Mouse (Mus musculus) cerebellum, postnatal 4 days (tissue): ENCODE results near the gene Olfml1.

Experiments used
- DNase-seq, 2 experiments: peaks; one replicate each; pipeline ENCODE4 v3.0.0; 2022; ENCODE audit warnings: low spot score in 2 of 2, mixed read lengths in 1 of 2

The Olfml1 gene

DNA sequence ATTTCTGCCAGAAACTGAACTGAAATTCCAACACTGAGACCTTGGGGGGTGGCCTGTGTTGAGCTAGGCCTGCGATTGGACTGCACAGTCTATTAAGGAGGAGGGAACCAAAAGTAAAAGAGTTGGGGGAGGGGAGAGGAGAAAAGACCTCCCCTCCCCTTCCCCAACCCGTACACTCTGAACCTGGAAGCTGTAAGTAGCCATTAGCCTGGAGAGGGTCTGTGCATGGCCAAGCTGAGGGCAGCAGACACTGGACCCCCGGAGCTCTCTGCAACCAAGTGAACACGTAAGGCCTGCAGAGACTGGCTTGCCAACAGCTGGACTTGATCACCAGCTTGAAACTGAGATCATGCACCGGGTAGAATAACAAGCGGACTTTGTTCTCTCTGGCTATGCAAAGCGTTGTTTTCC, at the start of gene Olfml1:
Gene Olfml1, plus strand, starts transcription at position 186 of the 411 bp plus-strand sequence.
- DNase-seq: no peak

DNA sequence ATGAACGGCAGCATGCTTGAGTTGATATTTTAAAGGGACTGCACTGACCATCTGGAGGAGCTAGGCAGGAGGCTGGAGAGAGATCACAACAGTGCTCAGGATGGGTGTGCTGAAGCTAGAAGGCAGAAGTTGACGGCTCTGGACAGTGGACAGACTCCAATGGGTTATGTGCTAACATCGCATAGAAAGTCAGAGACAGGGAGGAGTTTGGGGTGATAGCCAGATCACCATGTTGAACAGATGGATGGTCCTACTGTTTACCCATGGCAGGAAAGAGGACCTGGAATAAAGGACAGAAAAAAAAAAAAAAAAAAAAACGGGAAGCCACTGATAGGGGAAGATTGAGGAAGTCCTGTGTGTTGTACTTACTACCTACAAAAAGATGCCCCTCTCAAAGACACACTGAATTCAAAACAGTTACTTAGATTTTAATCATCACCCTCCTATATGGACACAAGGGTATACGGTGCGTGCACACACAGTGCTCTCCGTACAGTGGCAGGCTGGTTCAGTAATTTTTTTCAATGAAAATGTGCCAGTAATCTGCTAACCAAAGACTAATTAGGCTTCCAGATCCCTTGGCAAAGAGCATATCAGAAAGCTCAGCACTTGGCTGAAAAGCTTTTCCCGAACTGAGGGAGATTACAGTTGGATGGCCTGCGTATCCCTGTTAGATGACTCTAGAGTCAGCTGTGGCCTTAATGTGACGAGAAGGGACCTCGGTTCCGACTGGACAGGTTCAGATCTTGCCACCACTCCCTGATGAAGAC, 47.8 kb upstream of the Olfml1 start:
- no peak for DNase-seq

DNA sequence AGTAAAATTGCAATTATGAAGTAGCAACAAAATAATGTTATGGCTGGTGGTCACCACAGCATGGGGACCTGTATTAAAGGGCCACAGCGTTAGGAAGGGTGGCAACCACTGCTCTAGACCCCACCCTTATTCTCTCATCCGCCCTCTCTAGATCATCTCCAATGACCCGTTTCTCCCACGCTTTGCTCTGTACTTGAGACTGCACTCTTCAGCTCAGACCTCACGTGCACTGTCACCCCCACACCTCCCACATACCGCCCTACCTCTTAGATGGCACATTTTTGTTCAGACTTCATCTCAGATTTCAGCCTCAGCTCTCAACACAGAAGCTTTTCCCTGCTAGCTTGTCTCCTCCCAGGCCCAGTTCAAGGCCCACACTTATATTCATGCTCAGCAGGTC, 45.8 kb upstream of the Olfml1 start:
- no peak for DNase-seq

DNA sequence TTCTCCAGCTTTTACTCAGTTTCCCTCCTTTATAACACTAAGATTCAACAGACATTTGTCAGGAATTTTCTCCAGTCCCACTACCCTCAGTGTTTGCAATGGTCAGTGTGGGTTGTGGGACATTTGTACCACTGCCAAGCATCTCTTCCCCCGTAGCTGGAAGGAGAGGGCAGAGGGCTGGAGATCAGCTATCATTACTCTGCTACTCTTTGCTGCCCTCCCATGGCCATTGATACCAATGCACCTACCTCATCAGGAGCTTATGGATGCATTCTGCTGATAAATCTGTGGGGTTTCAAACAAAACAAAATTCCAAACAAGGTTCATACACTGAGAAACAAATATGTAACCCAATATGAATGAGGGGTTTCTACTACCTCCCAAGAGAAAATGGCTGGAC, 40.9 kb upstream of the Olfml1 start:
- peak in 1 of 2 experiments; percentile 60 for DNase-seq

DNA sequence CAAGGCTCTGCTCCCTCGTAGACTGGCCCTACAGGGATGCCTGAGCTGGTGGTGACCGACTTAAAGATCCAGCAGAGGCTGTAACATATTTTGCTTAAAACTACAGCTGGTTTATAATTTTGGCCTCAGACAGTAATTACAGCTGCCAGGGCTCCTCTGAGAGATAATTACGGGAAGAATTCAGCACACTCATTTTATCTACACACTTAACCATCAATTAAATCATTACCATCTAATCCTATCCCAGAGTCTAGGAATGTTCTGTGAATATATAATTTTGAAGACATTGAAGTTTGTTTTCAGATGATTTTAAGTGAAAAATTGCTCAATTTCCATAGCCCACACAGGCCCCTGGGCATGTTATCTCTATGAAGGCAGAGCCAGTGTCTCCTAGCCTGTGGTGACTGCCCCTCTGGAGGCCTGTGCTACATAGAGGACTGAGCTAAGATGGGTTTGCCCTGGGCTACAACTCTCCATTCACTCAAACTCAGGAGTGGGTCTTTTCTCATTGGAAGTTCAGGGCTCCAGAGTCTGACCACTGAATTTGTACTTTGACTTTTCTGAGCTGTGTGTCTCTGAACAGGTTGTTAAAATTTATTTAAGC, 39.0 kb upstream of the Olfml1 start:
- DNase-seq: no peak

DNA sequence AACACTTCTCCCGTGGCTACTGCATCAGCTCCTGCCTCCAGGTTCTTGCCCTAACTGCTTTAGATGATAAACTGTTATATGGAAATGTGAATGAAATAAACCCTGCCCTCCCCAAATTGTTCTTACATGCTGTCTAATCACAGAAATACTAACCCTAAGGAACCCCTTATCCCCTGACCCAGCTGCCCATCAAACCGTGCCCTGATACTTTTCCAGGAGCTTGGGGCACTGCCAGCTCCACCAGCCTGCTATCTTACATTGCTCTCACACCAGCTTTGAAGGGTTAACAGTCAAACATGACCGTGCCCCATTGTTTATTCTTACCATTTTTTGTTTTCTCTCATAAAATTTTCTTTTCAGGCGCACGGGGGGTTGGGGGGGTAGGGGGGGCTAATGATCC, 37.9 kb upstream of the Olfml1 start:
- no peak for DNase-seq

DNA sequence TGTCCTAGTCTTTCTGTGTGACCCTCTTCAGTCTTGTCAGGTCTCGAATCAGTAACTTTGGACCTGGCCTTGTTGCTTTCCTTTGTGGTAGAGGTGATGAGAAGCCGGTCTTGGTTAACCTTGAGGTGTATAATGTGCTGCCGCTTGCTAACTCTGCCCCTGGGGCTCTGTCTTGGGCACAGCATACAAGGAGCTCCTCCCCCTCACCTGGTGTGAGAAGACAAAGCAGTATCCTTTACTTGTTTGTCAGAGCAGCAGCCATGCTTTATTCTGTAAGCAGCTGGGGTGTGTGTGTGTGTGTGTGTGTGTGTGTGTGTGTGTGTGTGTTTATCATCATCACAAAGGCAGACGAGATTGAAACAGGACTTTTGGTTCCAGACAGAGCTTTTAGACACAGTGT, 31.9 kb upstream of the Olfml1 start:
- DNase-seq: no peak

DNA sequence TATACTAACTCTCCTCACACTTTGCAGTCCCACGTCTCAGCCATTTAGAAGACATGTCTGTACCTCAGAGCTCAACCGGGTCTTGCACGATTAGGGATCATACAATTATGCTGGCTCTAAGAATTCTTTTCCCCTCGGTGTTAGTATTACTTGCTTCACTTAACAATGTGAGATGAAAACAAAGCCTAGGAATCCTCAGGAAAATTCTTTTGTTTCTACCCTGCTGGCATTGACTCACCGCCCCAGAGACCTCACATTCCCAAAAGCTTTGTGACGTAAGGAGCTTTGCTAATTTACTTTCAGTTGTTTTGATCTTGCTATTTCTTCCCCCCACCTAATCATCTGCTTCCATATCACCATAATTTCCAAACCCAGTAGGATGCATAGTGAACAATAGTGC, 30.7 kb upstream of the Olfml1 start:
- no peak for DNase-seq

DNA sequence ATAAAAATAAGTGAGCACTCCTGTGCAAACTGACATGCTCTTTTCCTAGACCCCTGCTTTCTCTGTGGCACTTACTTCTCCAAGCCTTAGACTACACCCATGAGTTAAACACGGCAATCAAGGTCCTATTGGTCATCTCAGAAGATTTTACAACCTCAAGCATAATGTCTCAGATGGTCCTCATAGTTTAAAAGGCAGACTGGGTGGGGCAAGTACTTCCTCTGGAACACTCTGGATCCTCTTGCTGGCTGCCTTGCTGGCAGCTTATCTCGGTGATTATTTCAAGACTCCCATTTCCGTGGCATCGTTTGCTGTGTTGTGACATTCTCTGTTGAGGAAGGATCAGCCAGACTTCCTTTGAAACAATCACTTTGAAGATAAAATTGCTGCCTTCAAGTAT, 27.2 kb upstream of the Olfml1 start:
- DNase-seq: no peak

DNA sequence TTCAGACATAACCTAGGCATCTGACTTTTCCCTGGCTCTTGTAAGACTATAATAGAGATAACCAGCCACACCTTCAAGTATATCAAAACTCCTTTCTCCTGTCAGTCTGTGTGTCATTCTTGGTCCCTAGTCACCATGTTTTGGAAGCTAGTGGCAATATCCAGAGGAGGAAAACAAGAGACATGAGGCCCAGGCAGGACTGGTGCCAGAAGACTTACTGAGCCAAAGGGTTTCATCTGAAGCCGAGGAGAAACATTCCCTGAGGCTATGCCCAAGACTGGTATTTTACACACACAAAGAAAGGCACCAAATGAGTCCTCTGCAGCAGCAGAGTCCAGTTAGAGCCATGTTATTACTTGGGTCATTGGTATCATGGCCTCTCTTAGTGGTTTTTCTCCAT, 22.2 kb upstream of the Olfml1 start:
- DNase-seq: no peak

DNA sequence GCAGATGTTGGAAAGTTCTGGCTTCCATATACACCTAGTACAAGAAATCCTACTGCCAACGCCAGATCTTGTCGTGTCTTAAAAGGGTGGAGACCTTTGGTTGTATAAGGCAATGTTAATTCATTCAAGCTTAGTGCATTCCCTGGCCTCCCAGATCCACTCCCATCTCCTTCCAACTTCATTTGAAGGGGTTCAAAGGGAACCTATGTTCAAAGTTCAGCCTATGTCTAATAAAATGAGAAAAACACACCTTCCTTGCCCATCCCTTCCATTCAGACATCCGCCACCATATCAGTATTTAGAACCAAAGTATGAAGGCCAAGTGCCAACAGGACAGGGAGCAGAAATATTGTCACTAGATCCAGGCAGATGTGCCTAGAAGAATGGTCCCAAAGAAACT, 19.4 kb upstream of the Olfml1 start:
- DNase-seq: no peak

DNA sequence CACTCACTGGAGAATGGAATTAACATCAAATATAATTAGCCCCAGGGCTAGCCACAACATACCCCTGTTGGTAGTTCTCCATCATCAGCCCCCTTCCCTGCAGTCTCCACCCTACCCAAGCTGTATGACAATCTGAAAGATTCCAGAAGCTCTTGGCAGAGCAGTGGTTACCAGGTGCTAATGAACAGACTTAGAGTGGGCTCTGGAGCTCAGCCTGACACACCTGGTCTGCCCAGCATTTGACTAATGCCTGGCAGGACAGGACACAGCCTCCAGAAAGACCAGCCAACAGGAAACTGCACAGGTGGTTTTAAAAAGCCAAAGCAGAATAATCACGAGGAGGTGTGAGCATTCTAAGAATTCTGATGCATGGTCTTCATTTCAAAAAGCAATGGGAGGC, 13.8 kb upstream of the Olfml1 start:
- DNase-seq: no peak

DNA sequence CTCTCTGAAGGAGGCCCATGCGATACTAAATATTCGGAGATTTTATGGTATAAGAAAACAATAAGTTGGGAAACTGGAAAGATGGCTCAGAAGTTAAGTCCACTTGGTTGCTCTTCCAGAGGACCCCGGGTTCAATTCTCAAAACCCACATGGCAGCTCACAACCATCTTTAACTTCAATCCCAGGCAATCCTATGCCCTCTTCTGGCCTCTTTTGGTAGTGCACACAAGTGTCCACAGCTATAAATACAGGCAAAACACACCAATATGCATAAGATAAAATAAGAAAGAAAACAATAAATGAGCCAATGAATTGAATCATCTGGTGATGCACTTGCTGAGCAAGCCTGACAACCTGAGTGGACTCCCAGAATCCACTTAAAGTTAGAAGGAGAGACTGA, 11.3 kb upstream of the Olfml1 start:
- DNase-seq: peak in 1 of 2 experiments; percentile 15

DNA sequence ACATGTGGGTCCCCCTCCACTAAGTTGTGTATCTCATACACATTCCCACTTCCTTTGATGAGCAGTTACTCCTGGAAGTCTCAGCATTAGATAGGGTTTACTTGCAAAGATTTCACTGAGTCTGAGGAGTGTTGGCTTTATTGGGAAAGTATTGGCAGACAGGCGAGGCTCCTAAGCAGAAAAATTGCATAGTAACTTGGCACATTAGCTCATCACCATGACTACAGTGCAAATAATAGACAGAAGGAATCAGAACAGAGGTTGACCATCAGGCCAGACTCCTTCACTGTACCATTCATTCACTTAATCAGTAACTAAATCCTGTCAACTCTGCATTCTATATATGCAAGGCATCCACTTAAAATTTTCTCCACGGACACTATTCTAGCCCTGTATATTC, 6.6 kb upstream of the Olfml1 start:
- DNase-seq: no peak

DNA sequence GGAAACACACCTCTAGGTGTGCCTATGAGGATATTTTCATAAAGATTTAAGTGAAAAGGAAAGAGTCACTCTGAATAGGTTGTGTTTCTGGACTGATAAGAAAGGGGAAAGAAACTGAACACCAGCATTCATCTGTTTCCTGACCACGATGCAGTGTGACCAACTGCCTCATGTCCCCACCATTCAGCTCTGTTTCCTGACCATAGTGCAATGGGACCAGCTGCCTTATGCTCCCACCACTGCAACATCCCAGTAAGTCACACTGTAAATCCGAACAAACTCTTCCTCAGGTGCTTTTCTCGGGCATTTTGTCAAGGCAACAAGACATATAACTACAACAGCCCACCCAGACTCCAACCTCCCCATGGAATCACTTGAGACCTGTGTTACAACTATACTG, 5.7 kb upstream of the Olfml1 start:
- DNase-seq: no peak

DNA sequence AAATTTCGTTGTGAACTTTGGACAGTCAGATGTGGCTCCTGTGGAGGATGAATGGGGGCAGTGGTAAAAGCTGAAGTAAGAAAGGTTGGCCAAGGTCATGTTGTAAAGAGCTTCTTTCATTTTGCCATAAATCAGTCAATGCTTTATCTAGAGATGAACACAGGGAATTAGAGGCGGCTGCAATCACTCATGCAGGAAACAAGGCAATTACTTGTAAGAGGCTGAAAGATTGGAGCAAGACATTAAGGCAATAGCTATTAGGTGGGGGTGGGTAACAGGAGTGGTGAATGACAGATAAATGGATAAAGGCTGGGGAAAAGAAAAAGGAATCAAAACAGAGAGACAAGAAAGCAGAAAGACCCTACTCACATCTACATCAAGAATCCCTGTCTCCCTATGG, 3.5 kb upstream of the Olfml1 start:
- no peak for DNase-seq

DNA sequence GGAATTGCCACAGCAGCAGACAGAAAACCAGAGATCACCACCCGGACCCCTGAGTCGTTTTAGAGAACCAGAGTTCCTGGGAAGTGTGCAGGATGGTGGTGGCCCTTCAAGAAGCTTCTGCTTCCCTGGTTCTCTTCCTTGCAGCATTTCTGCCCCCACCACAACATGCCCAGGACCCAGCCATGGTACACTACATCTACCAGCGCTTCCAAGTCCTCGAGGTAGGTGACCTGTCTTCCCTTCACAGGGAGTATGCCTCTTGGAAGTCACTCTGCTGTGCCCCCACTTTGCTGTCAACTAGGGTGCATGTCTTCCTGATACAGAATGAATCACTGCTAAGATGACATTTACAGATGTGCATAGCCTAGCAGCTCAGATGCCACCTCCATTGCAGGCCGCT, 428 bp downstream of the Olfml1 start:
- DNase-seq: no peak

DNA sequence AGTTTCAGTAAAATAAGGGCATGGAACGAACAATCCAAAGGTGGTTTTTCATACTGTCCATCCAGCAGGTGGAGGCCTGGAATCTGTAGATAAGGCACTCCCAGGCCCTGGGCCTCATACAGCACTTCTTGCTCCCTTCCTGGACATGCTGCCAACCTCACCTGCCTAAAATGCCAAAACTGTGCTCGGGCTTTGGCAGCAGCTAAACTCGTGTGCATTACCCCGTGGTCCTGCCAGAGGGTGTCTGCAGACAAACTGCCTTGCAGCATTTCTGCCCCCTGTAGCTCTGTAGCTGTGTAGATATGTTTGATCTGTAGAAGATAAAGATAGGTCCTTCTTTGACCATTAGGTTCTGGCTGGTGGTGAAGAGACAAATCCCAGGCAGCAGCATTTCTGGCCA, 1.7 kb downstream of the Olfml1 start:
- no peak for DNase-seq

DNA sequence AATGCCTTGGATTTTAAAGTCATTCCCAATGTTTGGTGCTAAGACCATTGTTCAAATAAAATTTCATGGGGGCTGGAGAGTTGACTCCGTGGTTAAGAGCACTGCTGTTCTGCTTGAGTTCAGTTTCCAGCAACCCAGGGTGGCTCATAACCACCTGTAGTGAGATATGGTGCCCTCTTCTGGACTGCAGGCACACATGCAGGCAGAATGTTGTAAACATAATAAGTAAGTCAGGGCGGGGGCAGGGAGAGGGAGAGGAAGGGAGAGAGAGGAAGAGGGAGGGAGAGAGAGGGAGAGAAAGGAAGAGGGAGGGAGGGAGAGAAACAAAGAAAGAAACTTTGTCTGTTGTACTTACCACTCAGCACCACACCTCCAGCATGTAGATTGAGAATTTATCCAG, 6.6 kb downstream of the Olfml1 start:
- no peak for DNase-seq

DNA sequence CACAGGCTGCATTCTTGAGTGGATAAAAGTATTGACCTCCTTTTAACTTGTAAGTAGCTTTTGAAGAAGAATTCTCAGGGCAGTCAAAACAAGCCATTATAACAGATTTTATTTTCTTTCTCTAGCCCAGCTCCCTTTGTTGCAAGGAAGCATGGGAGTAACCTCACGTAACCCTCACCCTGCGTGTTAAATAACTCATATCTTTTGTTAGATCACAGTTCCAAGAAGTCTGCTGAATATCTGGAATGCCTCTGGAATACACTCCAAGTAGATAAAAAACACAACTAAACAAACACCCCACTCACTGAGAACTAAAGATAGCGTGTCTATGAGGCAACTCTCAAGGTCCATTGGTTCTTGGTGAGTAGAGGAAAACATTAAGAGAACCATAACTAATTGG, 7.0 kb downstream of the Olfml1 start:
- no peak for DNase-seq

DNA sequence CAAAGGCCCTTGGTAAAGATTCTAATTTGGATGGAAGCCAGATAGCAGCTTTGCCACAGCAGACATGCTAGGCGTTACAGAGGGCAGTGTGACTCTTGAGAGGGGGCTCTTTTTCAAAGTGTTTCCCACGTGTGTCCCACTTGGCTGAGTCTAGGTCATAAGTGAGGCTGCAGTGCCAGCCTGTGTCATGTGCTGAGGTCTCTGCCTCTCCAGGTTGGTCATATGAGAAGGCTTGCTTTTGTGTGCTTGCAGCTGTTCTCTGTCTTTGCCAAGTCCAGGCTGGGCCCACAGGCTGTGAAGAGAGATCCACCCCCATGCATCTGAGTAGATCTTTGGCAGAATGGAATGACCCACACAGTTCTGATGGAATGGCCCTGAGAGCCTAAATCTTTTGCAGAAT, 25.4 kb downstream of the Olfml1 start:
- DNase-seq: no peak

DNA sequence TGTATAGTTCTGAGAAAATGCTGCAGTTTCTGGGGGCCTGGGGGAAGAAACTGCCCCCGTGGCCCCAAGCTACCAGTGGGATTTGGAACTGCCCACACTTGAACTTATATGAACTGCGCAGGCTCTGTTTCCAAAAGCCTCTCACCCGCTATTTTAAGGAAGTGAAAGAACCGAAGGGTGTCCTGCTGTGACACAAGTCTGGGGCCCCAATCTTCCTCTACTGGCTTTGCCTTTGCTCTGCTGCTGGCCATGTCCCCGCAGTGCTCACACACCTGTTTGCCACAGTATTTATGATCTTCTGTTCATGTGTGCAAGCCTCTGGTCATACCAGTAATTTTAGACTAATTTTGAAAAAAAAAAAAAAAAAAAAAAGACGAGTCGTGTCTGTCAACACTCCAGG, 26.7 kb downstream of the Olfml1 start:
- DNase-seq: no peak

DNA sequence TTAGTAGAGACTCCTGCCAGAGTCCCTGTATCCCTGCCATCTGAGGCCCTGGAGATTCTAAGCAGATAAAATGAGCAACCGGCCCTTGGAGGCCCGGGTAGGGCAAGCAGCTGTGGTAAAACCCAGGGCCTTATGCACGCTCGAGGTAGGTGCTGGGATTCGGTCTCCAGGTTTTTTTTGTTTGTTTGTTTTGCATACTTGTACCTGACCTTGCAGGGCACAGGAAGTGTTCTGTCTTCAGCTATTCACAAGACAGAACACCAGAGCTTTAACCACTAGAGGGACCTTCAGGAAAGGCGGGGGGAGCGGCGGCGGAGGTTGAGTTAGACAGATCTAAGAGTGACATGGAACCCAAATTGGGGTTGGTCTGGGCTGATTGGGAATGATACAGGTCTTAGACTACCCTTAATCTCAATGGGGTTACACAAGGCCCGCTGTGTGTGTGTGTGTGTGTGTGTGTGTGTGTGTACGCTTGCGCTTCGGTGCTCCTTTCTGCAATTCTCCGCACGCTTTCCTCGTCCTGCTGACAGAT, 27.1 kb downstream of the Olfml1 start:
- peak in 1 of 2 experiments; percentile 24 for DNase-seq
